Mouse (Mus musculus): ENCODE measurements at regions not wholly inside any gene's neighbourhood (a gene's known extent, or its start where the extent isn't known, plus 50 kb on each side); places are given as distances from the start of the nearest gene placed in this dataset.

DNA sequence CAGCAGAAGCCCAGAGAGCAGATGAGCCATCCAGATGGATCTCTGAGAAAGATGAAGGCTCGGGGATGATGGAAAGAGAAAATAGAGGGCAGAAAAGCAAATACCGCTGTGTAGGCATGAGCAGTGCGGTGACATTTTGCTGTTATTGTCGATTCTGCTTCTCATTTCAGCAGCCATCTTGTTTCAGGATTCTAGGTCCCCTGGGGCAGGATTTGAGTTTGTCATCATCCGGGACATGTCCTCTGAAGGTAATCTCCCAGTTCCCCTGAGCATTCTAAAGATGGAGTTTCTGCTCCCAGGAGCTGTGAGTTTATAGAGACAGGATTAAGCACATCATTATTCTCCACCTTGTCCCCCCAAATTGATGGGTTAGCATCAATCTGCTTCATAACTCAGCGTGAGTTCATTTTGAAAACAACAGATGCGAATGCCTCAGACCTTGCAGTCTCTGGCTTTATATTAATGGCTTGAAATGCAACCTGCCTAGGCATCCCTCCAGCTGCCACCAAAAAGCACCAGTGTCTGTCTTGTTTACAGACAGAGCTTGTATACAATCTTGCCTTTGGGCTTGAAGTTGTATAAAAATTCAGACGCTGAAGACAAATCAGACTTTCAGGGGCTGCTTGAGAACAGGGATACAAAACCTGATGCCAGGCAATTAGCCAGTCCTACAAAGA is 128.6 kb upstream of the Foxa2 start:
- TF ChIP-seq POLR2A (IDR thresholded peaks at IDR 0.05; ENCODE audit: control insufficient read depth in 1 of 2, insufficient read depth in 1 of 2, low read depth in 1 of 2, low read length in 2 of 2, poor library complexity in 1 of 2) (no peak), CTCF (IDR thresholded peaks at IDR 0.05 in 2 of 3, conservative IDR thresholded peaks at IDR 0.05 in 1 of 3; ENCODE audit: control insufficient read depth in 1 of 3, insufficient read depth in 1 of 3, low read depth in 2 of 3, low read length in 3 of 3, poor library complexity in 1 of 3, severe bottlenecking in 1 of 3) (no peak), GATA1 (IDR thresholded peaks at IDR 0.05; ENCODE audit: low read depth, low read length) (no peak), MAX (IDR thresholded peaks at IDR 0.05; ENCODE audit: low read length) (no peak), EP300 (IDR thresholded peaks at IDR 0.05; ENCODE audit: low read depth in 1 of 2, low read length in 2 of 2) (no peak), ELF1 (IDR thresholded peaks at IDR 0.05; ENCODE audit: low read depth, low read length) (no peak), ZKSCAN1 (IDR thresholded peaks at IDR 0.05; ENCODE audit: low read depth, low read length) (no peak), BHLHE40 (IDR thresholded peaks at IDR 0.05; ENCODE audit: borderline replicate concordance, low read depth, low read length) (no peak), GABPA (IDR thresholded peaks at IDR 0.05; ENCODE audit: low read depth, low read length) (no peak), RAD21 (IDR thresholded peaks at IDR 0.05; ENCODE audit: low read depth, low read length) (no peak), TBP (IDR thresholded peaks at IDR 0.05; ENCODE audit: low read depth, low read length) (no peak), HCFC1 (IDR thresholded peaks at IDR 0.05; ENCODE audit: low read depth, low read length) (no peak)
